Mouse (Mus musculus) midbrain, embryonic 12.5 days (tissue): ENCODE data around the gene Car10. TPM values are rescaled to one million over a fixed set of nuclear protein-coding genes. Genes with fewer than 3 reads are reported as not detected.

ENCODE experiments used
- ATAC-seq: fragments of 200-750 bp; cut with Nextera tagmentation; 2 replicates; pipeline ENCODE4 v1.8.0; 2017; ENCODE audit warnings: low read depth, moderate TSS enrichment, moderate library complexity; ENCODE audit not compliant: low FRiP score
- H3K27ac ChIP-seq: fragments of 300-500 bp; sonication (generic); replicated peaks from 2 replicates; pipeline ENCODE4 v1.5.1; 2016; ENCODE audit warnings: mild to moderate bottlenecking
- H3K27me3 ChIP-seq: fragments of 300-500 bp; sonication (generic); 2 replicates; pipeline ENCODE4 v1.6.1; 2016; ENCODE audit warnings: mild to moderate bottlenecking
- H3K36me3 ChIP-seq: fragments of 300-500 bp; sonication (generic); 2 replicates; pipeline ENCODE4 v1.6.1; 2016
- H3K4me1 ChIP-seq: fragments of 300-500 bp; sonication (generic); 2 replicates; pipeline ENCODE4 v1.6.1; 2016
- H3K4me2 ChIP-seq: fragments of 300-500 bp; sonication (generic); replicated peaks from 2 replicates; pipeline ENCODE4 v1.6.1; 2016; ENCODE audit warnings: mild to moderate bottlenecking, moderate library complexity
- H3K4me3 ChIP-seq: fragments of 300-500 bp; sonication (generic); 2 replicates; pipeline ENCODE4 v1.5.1; 2016; ENCODE audit warnings: mild to moderate bottlenecking
- H3K9ac ChIP-seq: fragments of 300-500 bp; sonication (generic); replicated peaks from 2 replicates; pipeline ENCODE4 v1.6.1; 2016; ENCODE audit warnings: mild to moderate bottlenecking, moderate library complexity
- H3K9me3 ChIP-seq: fragments of 300-500 bp; sonication (generic); 2 replicates; pipeline ENCODE4 v1.6.1; 2016; ENCODE audit warnings: mild to moderate bottlenecking
- WGBS: fragments of 180-500 bp; shearing (Covaris S2); methylation state at CpG from one replicate; pipeline ENCODE4 v1.1.7; 2016; 5-methylcytosine and 5-hydroxymethylcytosine counted together
- polyA plus RNA-seq: library from polyadenylated mRNA; unstranded; fragments of >200 nt; fragmentation: Nextera tagmentation; extraction: Ambion mirVana; gene quantifications from 2 replicates; pipeline ENCODE4 v1.2.1, GENCODE M21; 2016

Gene Car10
- 4.5 and 4.6 TPM in 2 replicates for polyA plus RNA-seq

DNA sequence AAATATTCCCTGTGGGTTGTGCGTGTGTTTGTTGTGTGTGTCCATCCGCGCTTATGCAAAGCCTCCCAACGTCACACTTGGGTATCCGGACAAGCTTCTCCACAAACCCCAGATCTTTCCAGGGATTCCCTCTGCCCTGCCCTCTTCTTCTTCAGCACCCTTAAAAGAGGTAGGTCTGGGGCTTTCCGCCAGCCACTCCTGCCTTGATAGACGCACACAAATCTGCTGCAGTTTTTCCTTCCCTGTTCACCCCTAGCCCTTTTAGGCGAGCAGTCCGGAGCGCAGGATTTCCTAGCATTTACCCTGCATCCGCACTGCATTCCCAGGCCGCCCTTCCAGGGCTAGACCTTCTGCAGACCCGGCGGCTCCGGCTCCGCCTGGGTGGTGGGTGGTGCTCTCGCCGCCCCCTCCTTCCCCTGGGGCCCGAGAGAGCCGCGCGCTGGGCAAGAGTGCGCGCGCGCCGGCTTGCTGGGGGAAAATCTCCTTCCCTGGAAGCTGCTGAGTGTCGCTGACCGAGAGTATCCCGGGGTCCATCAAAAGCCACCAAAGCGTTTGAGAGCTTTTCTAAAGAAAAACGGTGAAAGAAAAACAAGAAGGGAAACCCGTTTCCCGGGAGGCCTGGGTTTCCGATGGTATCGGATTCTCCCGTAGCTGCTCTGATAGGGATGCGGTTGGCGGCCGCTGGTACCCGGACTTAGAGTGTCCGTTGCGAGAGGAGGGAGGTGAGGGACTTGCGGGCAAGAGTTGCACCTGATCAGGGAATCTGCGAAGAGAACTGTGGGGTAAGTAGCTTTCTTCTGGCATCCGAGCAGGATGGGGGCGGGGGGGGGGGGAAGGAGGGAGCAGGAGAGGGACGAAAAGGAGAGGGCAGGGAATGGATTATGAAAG lies at the start of gene Car10:
Car10 (plus strand) TSS at position 88 of the 888 bp plus-strand sequence.
- Histone ChIP-seq H3K4me2 (peak within 1 kb of the TSS; percentile 98), H3K9ac (peak within 1 kb of the TSS; percentile 53), H3K4me1 (peaks cover 20% of the 10 kb centered on the region), H3K9me3 (no peaks in the 10 kb centered on the region), H3K36me3 (no peaks in the 10 kb centered on the region), H3K27ac (no peak within 1 kb of the TSS), H3K4me3 (peak within 1 kb of the TSS; percentile 53), H3K27me3 (peaks cover 60% of the 10 kb centered on the region)
- WGBS = under 1% methylated on average over 47 of the region's 48 CpGs
- ATAC-seq = peak; percentile 69; the same call in 1 of the 2 replicates

DNA sequence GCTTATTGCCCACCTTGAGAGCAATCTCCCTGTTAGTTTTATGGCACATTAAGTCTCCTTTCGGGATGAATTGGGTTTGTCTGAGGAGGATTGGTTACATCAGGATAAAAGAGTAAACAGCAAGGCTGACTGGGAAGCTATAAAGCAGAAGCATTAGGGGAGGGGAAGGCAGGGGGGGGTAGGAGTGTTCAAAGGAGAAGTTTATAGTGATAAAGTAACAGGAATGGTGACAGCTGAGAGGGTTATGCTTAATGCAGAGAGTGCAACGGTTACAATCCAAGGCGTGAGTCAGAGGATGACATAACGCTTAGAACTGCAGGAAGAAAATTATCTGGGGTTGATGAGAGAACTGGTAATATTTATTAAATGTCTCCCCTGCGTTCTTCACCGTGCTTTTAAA lies 32.8 kb upstream of the Car10 start:
- Histone ChIP-seq H3K27me3 (no peaks in the 10 kb centered on the region), H3K4me3 (no peak overlapping the region), H3K4me2 (no peak overlapping the region), H3K9me3 (no peaks in the 10 kb centered on the region), H3K36me3 (no peaks in the 10 kb centered on the region), H3K27ac (no peak overlapping the region), H3K4me1 (no peaks in the 10 kb centered on the region), H3K9ac (no peak overlapping the region)
- 77% methylated on average over 6 of the region's 6 CpGs for WGBS
- ATAC-seq = no peak

DNA sequence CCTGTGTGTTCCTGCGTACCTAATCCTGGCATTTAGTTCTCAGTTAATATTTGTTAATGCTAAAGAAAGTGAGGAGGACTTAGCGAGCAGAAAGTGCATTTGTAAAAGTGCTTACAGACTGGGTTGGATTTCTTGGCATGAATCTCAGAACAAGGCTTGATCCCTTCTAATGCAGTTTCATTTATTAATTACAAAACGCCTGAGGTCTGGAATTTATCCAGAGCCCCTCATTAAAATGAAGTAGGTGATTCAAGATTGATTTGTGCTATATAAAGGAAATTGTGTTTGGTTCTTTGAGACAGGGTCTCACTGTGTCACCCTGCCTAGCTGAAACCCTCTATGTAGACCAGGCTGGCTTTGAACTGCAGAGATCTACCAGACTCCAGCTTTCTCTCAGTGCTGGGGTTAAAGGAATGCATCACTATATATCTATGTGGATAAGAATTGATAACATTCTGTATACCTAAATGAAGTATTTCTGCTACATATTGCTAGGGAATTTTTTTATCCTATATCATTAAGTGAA lies 32.1 kb upstream of the Car10 start:
- no peaks in the 10 kb centered on the region for H3K9me3 ChIP-seq
- H3K9ac ChIP-seq = no peak overlapping the region
- H3K4me3 ChIP-seq = no peak overlapping the region
- 74% methylated on average over 3 of the region's 3 CpGs for WGBS
- H3K27ac ChIP-seq = no peak overlapping the region
- no peaks in the 10 kb centered on the region for H3K36me3 ChIP-seq
- H3K27me3 ChIP-seq = no peaks in the 10 kb centered on the region
- H3K4me2 ChIP-seq = no peak overlapping the region
- no peaks in the 10 kb centered on the region for H3K4me1 ChIP-seq
- ATAC-seq = no peak

DNA sequence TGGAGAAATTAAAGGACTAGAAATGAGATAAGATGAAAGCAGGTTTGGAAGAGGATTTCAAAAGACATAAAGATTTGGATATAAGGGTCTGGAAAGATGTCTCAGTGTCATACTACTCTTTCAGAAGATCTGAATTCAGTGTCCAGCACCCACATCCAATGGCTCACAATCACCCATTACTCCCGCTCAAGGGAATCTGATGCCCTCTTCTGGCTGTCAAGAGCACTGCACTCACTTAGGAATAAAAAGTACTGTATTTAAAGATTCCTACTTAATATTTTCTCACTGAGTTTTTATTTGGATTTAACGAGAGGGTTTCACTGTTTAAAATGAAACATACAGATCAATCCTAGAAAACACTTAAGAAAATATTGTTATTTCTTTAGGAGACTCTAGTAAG lies 2.2 kb upstream of the Car10 start:
- WGBS = 27% methylated on average over 2 of the region's 2 CpGs
- H3K4me2 ChIP-seq = no peak overlapping the region
- no peaks in the 10 kb centered on the region for H3K36me3 ChIP-seq
- H3K9ac ChIP-seq = no peak overlapping the region
- no peak for ATAC-seq
- no peak overlapping the region for H3K4me3 ChIP-seq
- H3K9me3 ChIP-seq = no peaks in the 10 kb centered on the region
- peaks cover 20% of the 10 kb centered on the region for H3K4me1 ChIP-seq
- no peak overlapping the region for H3K27ac ChIP-seq
- peaks cover 38% of the 10 kb centered on the region for H3K27me3 ChIP-seq

DNA sequence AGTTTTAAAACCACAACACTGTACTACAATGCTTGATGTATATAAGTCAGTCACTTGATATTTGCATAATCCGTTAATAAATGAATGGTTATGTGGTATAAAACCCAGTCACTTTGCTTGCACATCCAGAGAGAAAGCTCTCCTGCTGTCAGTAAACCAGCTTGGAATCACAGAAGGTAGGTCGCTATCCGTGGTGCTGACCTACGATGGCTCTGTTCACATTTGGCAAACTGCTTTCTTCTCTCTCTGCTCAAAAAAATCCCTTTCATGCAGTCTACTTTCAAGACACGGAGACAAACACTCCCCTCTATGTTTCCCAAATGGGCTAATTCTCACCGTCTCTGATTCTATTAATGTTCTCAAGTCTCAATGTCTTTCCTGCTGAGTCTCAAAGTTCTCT lies 827 bp upstream of the Car10 start:
- H3K4me1 ChIP-seq = peaks cover 20% of the 10 kb centered on the region
- no peak for ATAC-seq
- no peak overlapping the region for H3K27ac ChIP-seq
- peak overlapping the region; percentile 53 for H3K4me3 ChIP-seq
- peaks cover 52% of the 10 kb centered on the region for H3K27me3 ChIP-seq
- no peaks in the 10 kb centered on the region for H3K9me3 ChIP-seq
- peak overlapping the region; percentile 98 for H3K4me2 ChIP-seq
- H3K9ac ChIP-seq = no peak overlapping the region
- under 1% methylated on average over 6 of the region's 6 CpGs for WGBS
- no peaks in the 10 kb centered on the region for H3K36me3 ChIP-seq

DNA sequence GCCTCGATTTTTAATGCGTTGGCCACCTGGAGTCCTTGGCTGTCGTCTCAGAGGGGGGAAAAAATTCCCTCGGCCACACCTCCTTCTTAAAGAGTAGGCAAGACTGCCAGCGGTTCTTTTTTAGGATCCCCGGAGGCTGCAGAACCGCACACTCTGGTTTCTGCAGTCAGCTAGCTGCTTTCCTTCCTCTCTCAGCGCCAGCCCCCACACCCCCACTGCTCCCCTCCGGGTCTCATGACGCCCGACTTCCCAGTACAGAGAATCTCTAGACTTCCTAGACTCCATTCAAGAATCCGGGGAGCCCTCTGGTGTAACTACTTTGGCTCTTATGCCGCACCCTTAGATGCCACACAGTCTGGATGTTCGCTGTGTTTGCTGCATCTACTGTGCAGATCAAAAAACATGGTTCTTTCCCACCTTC lies 387 bp upstream of the Car10 start:
- Histone ChIP-seq H3K36me3 (no peaks in the 10 kb centered on the region), H3K9ac (no peak overlapping the region), H3K4me3 (peak overlapping the region; percentile 53), H3K4me2 (peak overlapping the region; percentile 98), H3K27ac (no peak overlapping the region), H3K4me1 (peaks cover 20% of the 10 kb centered on the region), H3K27me3 (peaks cover 57% of the 10 kb centered on the region), H3K9me3 (no peaks in the 10 kb centered on the region)
- 2% methylated on average over 14 of the region's 14 CpGs for WGBS
- ATAC-seq = no peak

DNA sequence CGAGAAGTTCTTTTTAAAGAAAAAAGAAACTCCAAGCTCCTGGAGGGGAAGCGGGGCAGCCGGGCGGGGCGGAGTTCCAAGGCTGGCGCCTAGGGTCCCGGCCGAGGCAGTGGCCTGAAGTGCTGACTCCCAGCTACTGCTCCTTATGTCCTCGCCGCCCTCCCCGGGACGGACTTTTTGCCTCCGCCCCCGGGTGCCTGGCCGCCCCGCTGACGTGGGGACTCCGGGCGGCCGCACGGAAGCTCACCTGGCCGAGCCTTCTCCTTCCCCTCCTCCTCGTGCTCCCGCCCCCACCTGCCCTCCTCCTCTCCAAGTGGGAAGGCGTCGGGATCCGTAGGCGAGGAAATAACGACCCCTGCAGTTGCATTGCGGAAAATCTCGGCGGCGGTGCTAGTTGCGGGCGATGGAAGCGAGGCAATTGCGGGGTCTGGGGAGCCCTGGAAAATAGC lies 1.1 kb downstream of the Car10 start:
- Histone ChIP-seq H3K27ac (no peak overlapping the region), H3K4me1 (peaks cover 20% of the 10 kb centered on the region), H3K36me3 (no peaks in the 10 kb centered on the region), H3K4me3 (peak overlapping the region; percentile 53), H3K9ac (peak overlapping the region; percentile 53), H3K4me2 (peak overlapping the region; percentile 98), H3K27me3 (peaks cover 60% of the 10 kb centered on the region), H3K9me3 (no peaks in the 10 kb centered on the region)
- WGBS = under 1% methylated on average over 37 of the region's 37 CpGs
- ATAC-seq = peak; percentile 67

DNA sequence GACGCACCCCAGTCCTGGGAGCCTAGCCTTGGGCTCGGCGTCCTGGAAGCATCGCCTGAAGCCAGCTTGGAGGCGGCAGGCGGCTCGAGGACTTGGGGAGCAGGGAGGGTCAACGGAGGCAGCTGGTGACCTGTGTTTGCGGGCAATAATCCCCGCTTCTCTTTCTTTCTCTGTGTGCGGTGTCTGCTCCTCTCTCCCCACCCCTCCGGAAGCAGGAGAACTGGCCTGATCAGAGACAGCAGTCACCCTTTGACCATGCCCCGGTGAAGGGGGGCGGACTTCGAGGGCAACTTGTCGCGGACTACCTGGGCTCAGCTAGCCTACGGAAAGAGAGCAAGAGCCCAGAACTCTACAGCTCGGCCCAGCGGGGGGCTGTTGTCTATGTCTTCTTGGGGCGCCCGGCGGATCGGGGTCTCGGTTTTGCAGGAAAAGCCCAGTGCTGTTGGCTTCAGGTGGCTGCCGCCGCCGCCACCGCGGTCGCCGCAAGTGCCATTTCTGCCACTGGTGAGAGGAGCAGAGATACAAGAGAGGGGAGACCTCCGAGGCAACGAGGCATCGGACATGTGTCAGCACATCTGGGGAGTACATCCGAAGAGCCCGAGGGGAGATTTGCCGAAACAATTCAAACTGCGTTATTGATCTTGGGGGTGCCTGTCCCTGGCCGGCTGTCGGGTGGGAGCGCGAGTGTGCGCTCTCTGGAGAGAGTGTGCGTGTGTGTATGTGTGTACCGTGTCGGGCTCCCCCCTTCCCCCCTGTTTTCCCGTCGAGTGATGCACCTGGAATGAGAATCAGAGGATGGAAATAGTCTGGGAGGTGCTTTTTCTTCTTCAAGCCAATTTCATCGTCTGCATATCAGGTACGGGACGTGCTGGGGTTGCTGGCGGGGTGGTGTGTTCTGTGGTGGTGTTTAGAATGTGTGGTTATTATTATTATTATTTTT lies 1.9 kb downstream of the Car10 start:
- H3K27ac ChIP-seq = no peak overlapping the region
- H3K9me3 ChIP-seq = no peaks in the 10 kb centered on the region
- peak overlapping the region; percentile 98 for H3K4me2 ChIP-seq
- no peaks in the 10 kb centered on the region for H3K36me3 ChIP-seq
- 1% methylated on average over 53 of the region's 53 CpGs for WGBS
- H3K9ac ChIP-seq = peak overlapping the region; percentile 53
- H3K4me1 ChIP-seq = peaks cover 20% of the 10 kb centered on the region
- ATAC-seq = peak; percentile 27; the same call in 1 of the 2 replicates
- peak overlapping the region; percentile 53 for H3K4me3 ChIP-seq
- H3K27me3 ChIP-seq = peaks cover 60% of the 10 kb centered on the region

DNA sequence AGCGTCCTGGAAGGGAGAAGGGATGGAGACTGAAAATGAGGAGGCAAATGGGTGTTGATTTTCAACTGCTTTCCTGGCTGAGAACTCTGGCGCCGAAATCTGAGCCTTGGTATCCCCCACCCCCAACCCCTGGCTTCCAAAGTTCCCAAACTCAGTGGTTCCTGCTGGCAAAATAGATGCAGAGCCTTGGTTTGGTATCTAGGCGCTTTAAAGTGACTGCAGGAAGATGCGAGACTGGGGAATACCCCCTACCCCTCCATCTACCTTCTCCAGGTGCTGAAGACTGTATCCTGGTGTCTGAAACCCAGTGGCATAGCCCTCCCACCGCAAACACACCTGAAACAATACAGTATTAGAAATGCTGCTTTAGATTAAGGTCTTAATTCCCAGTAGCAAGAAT lies 2.8 kb downstream of the Car10 start:
- H3K4me3 ChIP-seq = peak overlapping the region; percentile 53
- peak overlapping the region; percentile 98; the same call in 1 of the 2 replicates for H3K4me2 ChIP-seq
- H3K36me3 ChIP-seq = no peaks in the 10 kb centered on the region
- no peak for ATAC-seq
- no peak overlapping the region for H3K9ac ChIP-seq
- H3K4me1 ChIP-seq = peaks cover 20% of the 10 kb centered on the region
- no peaks in the 10 kb centered on the region for H3K9me3 ChIP-seq
- peaks cover 60% of the 10 kb centered on the region for H3K27me3 ChIP-seq
- H3K27ac ChIP-seq = no peak overlapping the region
- WGBS = under 1% methylated on average over 5 of the region's 6 CpGs

DNA sequence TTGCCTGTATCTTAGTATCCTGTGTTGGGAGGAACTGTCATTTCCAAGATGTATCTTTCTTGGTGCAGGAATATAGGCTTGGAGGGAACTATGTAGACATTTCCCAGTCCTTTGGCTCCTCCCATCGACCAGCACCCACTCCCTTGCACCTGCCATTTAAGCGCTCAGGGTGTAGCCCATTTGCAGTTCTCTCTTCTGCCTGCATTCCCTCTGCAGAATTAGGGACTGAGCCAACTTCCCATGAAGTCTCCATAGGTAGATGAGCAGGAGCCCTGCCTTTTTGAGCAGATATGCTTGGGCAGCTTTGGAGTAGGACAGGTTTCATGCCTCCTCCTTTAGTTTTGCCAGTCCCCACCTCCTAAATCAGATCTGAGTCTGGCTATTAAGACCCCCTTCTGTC lies 3.3 kb downstream of the Car10 start:
- H3K4me1 ChIP-seq = peaks cover 20% of the 10 kb centered on the region
- no peak overlapping the region for H3K27ac ChIP-seq
- no peaks in the 10 kb centered on the region for H3K36me3 ChIP-seq
- H3K4me2 ChIP-seq = no peak overlapping the region; the same call in 1 of the 2 replicates
- no peak overlapping the region for H3K9ac ChIP-seq
- H3K27me3 ChIP-seq = peaks cover 60% of the 10 kb centered on the region
- 17% methylated on average over 2 of the region's 2 CpGs for WGBS
- H3K4me3 ChIP-seq = peak overlapping the region; percentile 14
- H3K9me3 ChIP-seq = no peaks in the 10 kb centered on the region
- ATAC-seq = no peak

DNA sequence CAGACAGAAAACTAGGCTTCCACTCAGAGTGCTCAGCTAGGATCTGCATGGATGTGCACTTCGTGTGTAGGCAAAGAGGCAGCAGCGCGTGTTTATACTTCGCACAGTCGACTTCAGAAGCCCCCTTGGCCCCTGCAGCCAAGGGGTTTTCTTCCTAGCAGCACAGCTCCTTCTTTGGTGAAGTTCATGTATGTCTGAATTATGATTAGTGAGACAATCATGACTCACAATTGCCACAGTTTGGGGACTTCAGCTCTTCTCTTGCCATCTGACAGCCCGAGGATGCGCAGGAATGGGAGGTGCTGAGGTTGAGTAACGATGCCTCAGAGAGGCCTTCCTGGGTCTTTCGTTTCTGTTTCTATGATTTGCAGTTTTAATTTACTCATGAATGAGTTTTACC lies 4.5 kb downstream of the Car10 start:
- Histone ChIP-seq H3K27me3 (peaks cover 54% of the 10 kb centered on the region), H3K27ac (no peak overlapping the region), H3K4me3 (no peak overlapping the region), H3K9ac (no peak overlapping the region), H3K36me3 (no peaks in the 10 kb centered on the region), H3K9me3 (no peaks in the 10 kb centered on the region), H3K4me1 (peaks cover 19% of the 10 kb centered on the region), H3K4me2 (no peak overlapping the region)
- ATAC-seq = no peak
- 87% methylated on average over 9 of the region's 9 CpGs for WGBS
